Mouse (Mus musculus) activated CD4-positive, CD25-positive, alpha-beta regulatory T cell, adult 4 months (primary cell): ENCODE measurements at regions not wholly inside any gene's neighbourhood (a gene's known extent, or its start where the extent isn't known, plus 50 kb on each side); places are given as distances from the start of the nearest gene placed in this dataset.

ENCODE experiments used
- ATAC-seq: one replicate; pipeline ENCODE4 v1.8.0; 2017

DNA sequence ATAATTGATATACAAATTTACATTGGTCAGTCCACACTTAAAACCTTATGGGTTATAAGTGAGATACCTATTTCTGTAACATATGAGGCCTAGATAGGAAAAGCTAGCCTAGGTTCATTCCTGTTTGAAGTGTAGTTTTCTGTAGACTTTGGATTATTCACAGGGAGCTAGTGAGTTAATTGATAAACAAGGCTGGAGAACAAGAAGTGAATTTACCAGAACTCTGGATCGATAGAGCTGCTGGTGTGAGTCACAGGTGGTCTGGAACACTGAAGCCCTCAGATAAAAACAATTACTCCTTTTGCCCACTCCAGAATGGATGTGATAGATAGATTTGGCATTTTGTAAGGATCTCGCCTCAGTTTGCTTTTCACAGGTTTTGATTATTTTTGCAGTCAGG is 62.0 kb upstream of the Rtl1 start:
- ATAC-seq, result no peak

DNA sequence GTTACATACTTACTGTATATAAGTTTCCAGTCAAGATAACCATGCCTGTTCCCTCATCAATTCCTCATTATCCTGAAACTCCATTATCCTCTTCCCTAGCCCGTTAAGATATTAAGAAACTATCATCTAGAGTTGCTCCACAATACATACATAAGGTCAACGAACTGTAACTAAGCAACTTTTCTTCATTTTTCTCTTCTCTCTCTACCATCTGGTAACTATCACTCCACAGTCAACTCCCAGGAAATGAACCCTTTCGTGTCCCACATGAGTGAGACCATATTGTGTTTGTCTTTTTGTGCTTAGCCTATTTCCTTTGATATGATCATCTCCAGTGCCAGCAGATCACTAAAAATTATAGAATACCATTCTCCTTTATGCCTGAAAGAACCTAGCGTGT is 74.6 kb upstream of the Rtl1 start:
- ATAC-seq, result no peak

DNA sequence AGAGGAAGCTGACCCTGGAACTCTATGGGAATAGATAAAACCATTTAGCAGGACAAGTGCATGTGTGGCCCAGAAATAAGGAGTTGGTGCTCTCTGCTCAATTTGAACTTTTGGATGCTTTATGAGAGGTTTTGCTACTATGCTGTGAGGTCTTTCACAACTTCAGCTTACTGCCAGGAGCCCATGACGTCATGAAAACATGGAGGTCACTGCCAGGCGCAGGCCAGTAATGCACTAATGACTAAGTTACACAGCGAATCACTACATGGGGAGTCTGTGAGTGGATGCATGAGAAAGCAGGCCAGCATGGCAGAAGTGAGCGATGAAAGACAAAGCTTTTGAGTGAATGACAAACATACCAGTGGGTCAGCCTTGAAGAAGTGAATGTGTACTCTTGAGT is 93.9 kb upstream of the Rtl1 start:
- ATAC-seq, result no peak

DNA sequence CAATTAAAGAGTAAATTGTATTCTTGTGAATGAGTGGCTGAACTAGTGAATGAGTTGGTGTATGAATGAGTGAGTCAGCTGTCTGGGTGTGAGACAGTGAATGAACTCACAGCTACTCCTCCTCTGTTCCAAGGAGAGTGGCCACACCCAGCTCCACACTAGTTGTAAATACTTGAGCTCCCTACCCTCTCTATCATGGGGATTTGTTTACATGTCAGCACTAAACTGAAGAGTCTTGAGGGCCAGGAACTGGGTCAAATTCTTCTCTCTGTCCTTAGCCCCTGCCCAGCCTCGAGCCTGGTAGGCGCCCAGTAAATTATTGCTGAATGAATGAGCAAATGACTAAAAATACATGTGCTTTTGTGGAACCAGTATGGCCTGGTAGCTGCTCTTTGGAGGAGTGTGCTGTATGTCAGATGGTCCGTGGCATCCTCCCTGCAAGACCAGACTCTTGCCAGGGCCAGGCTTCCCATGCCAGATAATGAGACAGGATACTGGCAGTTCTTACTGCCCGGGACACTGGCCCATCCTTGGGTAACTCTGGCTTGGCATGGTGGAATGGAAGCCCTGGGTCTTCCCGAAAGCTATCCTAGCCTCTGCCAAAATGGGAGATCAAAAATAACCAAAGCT is 94.8 kb upstream of the Rtl1 start:
- no peak for ATAC-seq

DNA sequence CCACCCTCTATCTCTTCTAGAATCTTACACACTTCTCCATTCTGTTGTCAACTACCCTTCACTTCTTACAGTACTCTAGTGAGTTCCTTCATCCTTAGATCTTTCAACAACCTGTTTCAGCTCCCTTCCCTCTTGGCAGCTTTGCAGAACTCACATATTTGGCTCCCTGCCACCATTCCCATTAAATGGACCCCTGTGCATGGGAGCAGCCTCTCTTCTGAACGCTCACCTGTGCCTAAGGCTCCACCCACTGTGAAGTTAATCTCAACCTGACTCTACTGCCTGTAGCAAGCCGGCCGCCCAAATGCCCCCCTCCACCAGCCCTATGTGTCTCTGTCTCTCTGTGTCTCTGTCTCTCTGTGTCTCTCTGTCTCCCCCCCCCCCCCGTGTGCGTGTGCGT is 106.7 kb upstream of the Rtl1 start:
- ATAC-seq, result no peak

DNA sequence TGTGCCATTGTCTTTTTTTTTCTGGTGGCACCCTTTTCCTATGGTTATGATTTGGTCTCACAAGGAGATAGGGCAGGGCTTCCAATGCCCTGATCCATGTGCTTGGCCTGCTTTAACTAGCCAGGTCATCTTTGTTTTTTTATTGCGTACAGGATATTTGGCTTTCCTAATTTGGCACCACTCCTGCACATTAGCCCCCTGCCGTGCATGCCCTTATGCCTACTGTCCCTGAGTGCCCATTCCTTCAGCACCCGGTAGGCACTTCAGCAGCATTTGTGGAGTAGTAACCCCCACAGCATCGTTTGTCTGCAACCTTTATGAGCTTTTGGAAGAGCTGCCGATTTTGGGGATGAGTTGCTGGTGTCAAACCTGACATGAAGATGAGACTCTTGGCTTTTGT is 109.5 kb upstream of the Rtl1 start:
- no peak for ATAC-seq

DNA sequence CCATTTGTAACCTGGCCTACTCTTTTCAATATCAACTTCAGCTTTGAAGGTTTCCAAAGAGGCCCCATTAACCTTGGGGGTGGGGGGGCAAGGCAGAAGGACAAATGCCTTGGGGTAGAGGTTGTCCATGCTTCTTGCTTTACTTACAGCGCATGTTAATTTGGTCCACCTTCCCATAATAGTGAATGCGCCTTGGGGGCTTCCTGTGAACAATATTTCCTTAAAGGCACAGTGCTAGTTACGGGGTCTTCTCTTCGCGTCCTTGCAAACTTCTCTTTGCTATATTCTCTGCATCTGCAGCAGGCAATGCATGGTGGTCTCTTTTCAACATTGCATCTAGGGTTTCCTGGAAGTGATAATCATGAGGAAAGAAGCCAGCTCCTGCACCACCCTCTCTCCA is 111.3 kb upstream of the Rtl1 start:
- ATAC-seq, result no peak

DNA sequence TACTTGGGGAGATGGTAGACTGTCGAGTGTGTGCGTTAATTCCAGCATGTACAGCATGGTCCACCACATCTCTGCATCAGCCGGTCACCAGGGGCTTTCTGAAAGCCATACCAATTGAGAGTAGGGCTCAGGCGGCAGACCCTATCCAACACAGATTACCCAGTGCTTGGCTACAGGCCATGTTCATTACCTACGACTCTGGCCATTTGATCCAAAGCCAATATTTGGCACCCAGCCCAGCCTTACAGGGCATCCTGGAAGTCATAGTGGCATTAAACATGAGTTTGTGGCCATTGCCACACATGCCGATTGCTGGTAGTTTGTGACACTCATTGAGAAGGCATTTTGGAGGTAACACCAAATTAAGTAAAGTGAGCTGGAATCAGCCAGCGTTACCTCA is 111.8 kb upstream of the Rtl1 start:
- ATAC-seq, result no peak

DNA sequence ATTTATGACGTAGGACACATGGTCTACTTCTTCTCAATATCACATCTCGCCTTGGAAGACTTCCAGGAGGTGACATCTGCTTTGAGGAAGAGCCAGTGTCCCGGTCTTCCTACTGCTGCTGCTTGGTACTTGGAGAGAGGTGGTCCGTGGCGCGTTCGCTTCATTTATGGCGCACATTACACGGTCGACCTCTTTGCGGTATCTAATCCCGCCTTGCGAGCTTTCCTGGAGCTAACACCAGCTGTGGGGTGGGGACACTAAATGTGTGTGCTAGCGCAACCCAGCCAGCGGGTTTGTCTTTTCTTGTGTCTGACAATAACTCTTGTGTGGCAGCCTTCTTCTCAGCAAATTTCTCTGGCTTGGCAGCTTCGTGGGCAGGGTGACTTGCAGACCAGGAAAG is 112.3 kb upstream of the Rtl1 start:
- ATAC-seq, result no peak

DNA sequence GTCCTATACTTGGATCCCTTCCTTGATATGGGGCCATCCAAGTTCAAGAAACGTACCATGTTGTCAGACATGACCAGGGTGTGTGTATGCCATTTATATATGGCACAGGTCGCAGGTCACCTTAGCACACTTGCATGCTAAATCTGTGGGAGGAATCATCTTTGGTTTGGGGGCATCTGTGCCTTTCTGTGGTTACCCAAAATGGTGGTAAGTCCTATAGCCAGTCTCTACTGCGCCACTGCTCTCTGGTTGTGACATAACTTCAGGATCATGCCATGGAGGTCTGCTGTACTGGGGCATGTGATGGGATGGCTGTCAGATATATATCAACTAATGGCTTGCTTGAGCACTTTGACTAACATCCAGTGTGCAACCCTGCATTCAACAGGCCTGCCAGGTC is 112.9 kb upstream of the Rtl1 start:
- ATAC-seq, result no peak

DNA sequence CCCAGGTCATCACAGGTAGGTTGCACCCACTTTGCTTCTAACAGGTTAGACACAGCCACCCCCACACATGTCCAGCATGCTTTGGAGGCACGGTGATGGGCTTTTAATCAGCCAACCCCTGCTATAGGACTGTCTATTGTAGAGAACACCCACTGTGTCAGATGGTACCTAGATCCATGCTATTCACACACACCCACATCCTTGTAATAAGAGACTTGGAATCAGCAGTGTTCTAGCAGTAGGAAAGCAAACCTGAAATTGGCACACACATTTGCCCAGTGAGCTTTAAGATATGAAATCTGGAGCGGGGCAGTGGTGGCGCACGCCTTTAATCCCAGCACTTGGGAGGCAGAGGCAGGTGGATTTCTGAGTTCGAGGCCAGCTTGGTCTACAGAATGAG is 113.9 kb upstream of the Rtl1 start:
- no peak for ATAC-seq

DNA sequence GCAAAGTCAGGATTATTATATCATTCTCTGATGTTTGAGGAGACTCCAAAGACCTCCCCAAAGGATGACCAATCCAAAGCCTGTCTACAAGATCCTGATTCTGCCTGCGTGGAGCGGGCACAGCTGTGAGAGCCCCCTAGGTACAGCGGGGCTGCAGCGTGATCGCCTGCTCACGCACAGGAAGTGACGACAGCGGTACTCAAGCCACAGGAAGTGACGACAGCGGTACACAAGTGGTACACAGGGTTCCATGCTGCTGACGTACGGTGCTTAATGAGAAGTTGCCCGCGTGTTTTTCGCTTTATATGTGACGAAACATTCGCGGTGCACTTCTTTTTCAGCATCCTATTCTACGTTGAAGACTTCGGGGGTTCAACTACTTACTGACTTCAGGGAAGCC is 116.9 kb upstream of the Rtl1 start:
- ATAC-seq, result no peak

DNA sequence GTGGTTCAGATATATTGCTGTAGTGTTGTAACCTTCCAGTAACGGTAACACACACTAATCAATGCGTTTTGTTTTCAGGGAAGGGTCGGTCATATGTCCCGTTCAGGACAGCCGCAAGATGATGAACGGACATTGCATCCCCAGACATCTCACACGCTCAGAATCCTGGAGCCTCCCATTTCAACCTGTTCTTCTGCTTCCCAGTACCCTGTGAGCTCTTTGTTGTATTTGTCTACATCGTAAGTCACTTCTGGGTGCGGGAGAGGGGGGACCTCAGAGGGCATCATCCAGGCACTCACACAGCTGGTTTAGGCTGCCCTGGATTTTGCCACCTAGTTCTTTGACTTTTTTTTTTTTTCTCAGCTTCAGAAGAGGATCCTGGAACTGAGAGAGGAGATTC is 117.9 kb upstream of the Rtl1 start:
- ATAC-seq, result no peak

DNA sequence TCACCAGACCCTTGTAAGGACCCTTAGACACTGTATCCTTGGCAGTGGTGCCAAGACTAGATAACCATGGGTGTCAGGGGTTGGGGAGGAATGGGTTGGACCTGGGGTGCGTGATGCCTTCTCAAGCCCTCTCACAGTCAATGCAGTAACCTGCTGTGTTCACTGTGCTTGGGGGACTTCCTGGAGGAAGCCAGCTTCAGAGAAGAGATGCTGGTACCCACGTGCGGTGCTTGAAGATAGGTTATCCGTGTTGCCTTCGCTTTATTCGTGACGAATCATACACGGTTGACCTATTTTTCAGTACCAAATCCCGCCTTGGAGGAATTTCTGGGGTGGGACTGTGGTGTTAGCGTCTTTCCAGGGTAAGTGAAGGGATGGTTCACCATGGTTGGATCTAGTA is 138.1 kb upstream of the Rtl1 start:
- ATAC-seq, result no peak

DNA sequence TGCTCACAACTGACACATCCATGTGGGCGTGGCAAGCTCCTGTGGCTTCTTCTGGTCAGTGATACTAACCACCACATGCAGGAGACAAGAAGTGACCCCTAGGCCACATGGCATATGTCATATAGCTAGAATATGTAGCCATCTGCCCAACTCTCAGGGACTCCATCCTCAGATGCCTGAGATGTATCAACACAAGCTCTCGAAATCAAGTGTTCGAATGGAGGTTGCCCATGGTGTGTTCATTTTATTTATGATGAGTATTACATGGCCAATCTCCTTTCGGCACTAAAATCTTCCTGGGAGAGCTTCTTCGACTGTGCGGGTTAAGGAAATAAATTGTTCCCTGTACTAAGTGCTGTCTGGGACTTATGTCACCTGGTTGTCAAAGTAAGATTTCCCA is 138.8 kb upstream of the Rtl1 start:
- ATAC-seq, result no peak

DNA sequence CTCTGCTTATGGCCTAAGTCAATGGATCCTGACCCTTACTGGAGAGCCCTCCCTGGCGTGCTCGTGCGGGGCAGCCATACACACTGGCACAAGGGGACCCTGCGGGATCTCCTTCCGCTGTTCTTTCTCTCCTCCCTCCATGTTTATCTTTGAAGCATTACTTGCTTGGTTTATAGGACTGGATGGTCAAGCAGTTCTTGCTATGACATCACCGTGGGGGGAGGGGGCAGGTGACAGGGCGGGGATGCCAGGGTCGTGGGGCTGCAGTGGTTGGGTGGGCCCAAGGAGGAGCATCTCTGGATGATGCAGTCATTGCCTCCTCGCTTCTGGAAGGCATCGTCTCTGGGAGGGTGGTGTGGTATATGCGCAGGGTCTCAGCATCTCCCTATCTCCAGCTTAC is 142.4 kb upstream of the Rtl1 start:
- ATAC-seq, result no peak

DNA sequence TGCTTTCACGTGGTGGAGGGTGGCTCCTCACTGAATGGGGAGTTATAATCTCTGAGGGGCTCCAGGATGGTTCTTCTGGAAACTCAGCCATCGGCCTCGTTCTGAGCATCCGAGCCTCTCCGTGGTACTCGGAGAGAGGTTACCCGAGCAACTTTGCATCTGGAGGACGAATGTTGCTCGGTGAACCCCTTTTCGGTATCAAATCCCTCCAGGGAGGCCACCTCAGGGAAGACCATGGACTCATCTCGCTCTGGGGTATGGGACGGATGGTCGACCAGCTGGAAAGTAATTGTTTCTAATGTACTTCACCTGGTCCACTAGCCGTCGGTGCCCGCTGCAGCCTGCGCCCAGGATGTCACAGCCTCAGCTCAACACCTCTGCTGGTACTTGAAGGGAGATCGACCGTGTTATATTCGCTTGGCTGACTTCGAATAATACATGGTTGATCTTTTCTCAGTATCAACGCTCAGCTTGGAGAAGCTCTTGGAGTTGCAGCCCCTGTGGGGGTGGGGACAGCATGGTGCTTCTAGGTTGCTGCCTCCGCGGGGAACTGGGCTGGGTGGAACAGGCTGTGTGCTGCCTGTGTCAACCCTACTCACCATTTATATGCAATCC is 143.0 kb upstream of the Rtl1 start:
- ATAC-seq, result no peak

DNA sequence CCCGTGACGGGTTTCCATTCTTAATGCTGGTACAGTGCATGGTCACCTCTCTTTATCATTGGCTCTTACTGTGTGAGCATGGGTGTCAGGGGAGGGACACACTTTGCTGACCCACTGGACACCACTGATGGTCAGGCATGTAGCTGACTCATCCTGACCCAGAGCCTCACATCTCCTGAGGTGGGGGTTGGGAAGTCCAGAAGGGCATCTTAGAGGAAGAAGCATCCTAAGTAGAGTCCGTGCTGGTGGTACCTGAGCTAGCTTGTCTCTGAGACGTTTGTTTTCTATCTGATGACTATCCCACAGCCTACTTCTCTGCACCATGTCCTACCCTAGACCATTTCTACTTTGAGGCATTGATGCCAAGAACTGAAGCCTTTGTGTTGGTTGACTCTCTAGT is 144.1 kb upstream of the Rtl1 start:
- ATAC-seq, result no peak

DNA sequence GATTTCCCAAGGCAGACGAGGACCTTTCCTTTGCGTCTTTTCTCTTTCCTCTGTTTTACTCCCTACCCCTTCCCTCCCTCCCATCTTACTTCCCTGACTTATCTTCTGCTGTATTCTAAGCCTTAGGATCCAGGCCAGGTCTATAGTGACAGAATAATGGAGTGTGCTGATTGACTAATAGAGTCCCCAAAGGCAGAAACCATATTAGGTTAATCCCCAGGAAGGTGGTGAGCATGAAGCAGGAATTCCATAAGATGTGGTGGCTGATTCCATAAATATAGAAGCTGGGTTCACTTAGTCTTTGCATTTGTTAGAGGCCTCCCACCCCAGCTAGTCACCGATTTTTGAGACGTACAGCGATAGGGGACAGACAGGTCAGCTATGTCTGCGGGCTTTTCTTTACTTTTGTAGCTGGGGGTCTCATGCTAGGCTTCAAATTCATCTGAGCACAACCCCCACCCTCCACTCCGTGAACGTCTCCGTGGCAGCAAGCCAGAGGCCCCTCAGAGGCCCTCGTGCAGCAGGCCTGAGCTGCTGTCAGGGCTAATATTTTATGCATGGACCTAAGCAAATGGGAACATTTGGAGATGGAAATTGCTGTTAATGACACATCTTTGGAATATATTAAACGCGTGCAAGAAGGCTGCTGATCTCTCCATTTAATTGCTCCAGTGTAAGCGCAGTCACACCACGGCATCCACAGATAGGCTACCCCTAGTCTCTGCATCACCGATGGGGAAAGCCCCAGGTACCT is 145.8 kb upstream of the Rtl1 start:
- no peak for ATAC-seq

DNA sequence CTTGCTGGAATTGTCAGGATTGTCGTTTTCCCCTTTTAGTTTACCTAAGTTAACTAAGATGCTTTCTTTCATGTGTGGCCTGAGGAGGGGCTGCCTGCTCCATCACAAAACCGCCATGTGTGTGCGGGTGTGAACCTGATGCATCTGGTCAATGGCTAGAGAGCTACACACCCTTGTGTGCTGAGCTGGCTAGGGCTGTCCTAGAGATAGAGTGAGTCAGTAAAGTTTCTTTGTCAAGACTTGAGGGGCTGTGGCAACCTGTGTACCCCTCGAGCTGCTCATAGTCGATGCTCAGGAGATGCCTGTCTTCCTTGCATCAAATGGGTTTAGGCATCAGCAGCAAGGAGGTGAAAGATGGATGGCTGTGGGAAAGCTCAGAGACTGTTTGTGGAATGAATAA is 147.1 kb upstream of the Rtl1 start:
- ATAC-seq, result no peak

DNA sequence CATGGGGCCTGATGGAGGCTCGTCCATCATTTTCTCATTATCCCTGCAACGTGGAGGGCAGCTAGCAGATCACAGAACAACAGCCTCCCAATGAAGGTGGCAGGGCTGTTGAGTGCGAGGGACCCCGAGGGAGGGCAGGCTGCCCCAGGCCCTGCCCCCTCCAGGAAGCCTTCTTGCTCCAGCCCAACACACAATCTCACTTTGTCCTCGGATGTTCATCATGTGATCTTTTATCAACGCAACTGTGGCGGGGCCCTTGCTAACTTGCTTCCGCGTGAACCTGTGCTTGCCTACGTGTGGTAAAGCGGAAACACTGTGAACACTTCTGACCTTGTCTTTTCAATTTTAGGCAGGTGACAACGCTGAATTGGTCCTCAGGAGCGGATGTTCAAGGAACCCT is 147.6 kb upstream of the Rtl1 start:
- ATAC-seq, result no peak

DNA sequence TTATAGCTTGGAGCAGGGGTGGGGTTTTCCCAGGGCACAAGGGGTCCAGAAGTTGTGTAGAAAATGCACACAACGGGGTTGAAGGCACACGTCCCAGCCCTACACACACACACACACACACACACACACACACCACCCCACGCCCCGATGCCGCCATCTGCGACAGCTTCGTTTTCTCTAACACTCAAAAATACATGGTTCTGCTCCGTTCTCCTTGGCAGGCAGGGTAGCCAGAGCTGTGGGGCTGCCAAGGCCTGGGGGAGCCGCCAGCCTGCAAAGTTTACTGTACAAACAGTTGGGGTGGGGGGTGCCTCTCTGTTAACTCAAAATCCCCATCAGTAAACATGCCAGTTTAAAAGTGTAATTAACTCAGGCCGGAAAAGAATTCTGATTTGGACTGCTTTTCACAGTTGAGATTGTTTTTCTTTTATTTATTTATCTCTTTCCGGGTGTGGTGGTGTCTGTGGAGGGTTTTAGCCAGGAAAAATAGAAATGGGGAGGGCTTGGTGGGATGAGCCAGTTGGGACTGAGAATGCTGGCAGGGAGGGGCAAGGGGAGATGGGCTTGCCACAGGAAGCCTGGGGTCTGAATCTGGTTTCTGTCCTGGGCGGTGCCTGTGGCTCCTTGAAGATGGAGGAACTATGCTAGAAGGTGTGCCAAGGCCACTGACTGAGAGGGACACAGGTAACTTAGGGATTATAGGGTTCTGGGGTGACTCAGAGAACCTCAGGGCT is 148.4 kb upstream of the Rtl1 start:
- no peak for ATAC-seq

DNA sequence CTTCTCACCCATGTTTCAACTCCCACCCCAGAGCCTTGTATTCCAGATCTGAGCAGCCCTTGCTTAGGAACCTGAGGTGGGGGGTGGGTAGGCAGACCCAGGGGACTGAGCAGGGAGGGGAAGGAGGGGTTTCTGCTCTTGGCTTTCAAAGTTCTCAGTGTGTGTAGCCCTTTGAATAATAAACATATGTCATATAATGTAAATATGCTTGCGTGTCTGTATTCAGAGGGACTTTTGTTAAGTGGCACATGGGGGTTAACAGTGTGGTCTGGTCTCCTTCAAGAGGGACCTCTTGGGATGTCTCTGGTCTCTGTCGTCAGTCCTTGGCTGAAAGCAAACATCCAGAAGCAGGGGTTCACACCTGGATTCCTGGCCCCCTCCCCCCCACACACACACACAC is 149.1 kb upstream of the Rtl1 start:
- no peak for ATAC-seq

DNA sequence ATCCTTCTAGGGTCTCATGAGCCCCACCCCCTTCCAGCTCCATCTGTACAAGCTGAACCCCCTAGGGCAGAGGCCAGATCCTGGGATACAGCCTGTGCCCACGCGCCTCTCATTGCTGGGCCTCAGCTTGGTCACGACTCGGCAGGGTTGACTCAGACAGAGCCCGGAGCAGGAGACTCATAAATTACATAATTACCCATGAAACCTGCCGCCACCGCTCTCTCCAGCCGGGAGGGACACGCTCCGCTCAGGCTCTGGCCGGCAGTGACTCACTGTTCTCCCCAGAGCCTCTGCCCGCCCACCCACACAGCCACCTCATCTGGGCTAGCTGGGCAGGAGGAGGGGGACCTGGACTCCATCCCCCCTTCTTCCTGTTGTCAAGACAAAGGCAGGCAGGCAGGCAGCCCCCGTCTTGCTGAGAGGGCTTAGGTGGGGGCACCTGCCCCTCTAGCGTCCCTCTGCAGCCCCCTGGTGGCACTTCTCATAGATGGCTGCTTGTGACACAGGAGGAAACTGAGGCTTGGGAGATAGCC is 149.6 kb upstream of the Rtl1 start:
- ATAC-seq, result no peak
